Mouse (Mus musculus): ENCODE measurements around the gene Nyap1. TPM values are rescaled to one million over a fixed set of nuclear protein-coding genes. Genes with fewer than 3 reads are reported as not detected.

Nyap1 gene
- polyA plus RNA-seq, 1 experiment from 2014 or later = 1.2 TPM

GRCm38 (mm10) chr5:137783901-137784540 lies 42.6 kb upstream of the Nyap1 start:
- H3K27me3 ChIP-seq (ENCODE audit: control insufficient read depth, insufficient read depth, low read length) = no peaks in the 10 kb centered on the region
- peak overlapping the region; percentile 78 for H3K4me3 ChIP-seq (ENCODE audit: low read depth, low read length)
- no peak for DNase-seq (ENCODE audit: low spot score)
- ATAC-seq (ENCODE audit: insufficient number of reproducible peaks, low FRiP score, low TSS enrichment, low read depth) = no peak
- no peaks in the 10 kb centered on the region for H3K9me3 ChIP-seq (ENCODE audit: control insufficient read depth, low read length)
- peak overlapping the region; percentile 90 for H3K4me2 ChIP-seq (ENCODE audit: low read depth, severe bottlenecking)
- peaks cover 21% of the 10 kb centered on the region for H3K36me3 ChIP-seq (ENCODE audit: control insufficient read depth, insufficient read depth, low read length)
- peak overlapping the region; percentile 27 for H3K9ac ChIP-seq (ENCODE audit: low read length)
- 81% methylated on average over 9 of the region's 9 CpGs for WGBS
- peaks cover 29% of the 10 kb centered on the region for H3K4me1 ChIP-seq (ENCODE audit: control insufficient read depth, insufficient read depth, low read length)
- no peak overlapping the region for H3K27ac ChIP-seq (replicated peaks; ENCODE audit: low read depth, low read length)

GRCm38 (mm10) chr5:137782776-137783522 lies 41.5 kb upstream of the Nyap1 start:
- Histone ChIP-seq H3K27me3 (ENCODE audit: control insufficient read depth, insufficient read depth, low read length) (no peaks in the 10 kb centered on the region), H3K9me3 (ENCODE audit: control insufficient read depth, low read length) (no peaks in the 10 kb centered on the region), H3K4me2 (ENCODE audit: low read depth, severe bottlenecking) (no peak overlapping the region; the same call in 1 of the 2 replicates), H3K9ac (ENCODE audit: low read length) (no peak overlapping the region), H3K27ac (replicated peaks; ENCODE audit: low read depth, low read length) (no peak overlapping the region), H3K4me1 (ENCODE audit: control insufficient read depth, insufficient read depth, low read length) (peaks cover 29% of the 10 kb centered on the region), H3K36me3 (ENCODE audit: control insufficient read depth, insufficient read depth, low read length) (peaks cover 21% of the 10 kb centered on the region), H3K4me3 (ENCODE audit: low read depth, low read length) (no peak overlapping the region)
- no peak for ATAC-seq (ENCODE audit: insufficient number of reproducible peaks, low FRiP score, low TSS enrichment, low read depth)
- 89% methylated on average over 13 of the region's 13 CpGs for WGBS
- DNase-seq (ENCODE audit: low spot score) = no peak

GRCm38 (mm10) chr5:137781661-137782060 lies 40.3 kb upstream of the Nyap1 start:
- DNase-seq (ENCODE audit: low spot score) = no peak
- Histone ChIP-seq H3K9me3 (ENCODE audit: control insufficient read depth, low read length) (no peaks in the 10 kb centered on the region), H3K4me3 (ENCODE audit: low read depth, low read length) (no peak overlapping the region), H3K4me1 (ENCODE audit: control insufficient read depth, insufficient read depth, low read length) (peaks cover 29% of the 10 kb centered on the region), H3K27me3 (ENCODE audit: control insufficient read depth, insufficient read depth, low read length) (no peaks in the 10 kb centered on the region), H3K9ac (ENCODE audit: low read length) (no peak overlapping the region), H3K27ac (replicated peaks; ENCODE audit: low read depth, low read length) (no peak overlapping the region), H3K4me2 (ENCODE audit: low read depth, severe bottlenecking) (no peak overlapping the region), H3K36me3 (ENCODE audit: control insufficient read depth, insufficient read depth, low read length) (peaks cover 21% of the 10 kb centered on the region)
- ATAC-seq (ENCODE audit: insufficient number of reproducible peaks, low FRiP score, low TSS enrichment, low read depth) = no peak
- WGBS = 92% methylated on average over 7 of the region's 7 CpGs

- Histone ChIP-seq H3K27me3 (ENCODE audit: control insufficient read depth, insufficient read depth, low read length) (no peaks in the 10 kb centered on the region), H3K4me3 (ENCODE audit: low read depth, low read length) (peak overlapping the region; percentile 97), H3K9me3 (ENCODE audit: control insufficient read depth, low read length) (no peaks in the 10 kb centered on the region), H3K9ac (ENCODE audit: low read length) (peak overlapping the region; percentile 90), H3K4me1 (ENCODE audit: control insufficient read depth, insufficient read depth, low read length) (peaks cover 19% of the 10 kb centered on the region), H3K4me2 (ENCODE audit: low read depth, severe bottlenecking) (peak overlapping the region; percentile 93), H3K36me3 (ENCODE audit: control insufficient read depth, insufficient read depth, low read length) (peaks cover 18% of the 10 kb centered on the region), H3K27ac (replicated peaks; ENCODE audit: low read depth, low read length) (peak overlapping the region; percentile 89)
- DNase-seq (ENCODE audit: low spot score) (peak; percentile 56), ATAC-seq (ENCODE audit: insufficient number of reproducible peaks, low FRiP score, low TSS enrichment, low read depth) (peak; percentile 7)
- WGBS = under 1% methylated on average over 80 of the region's 83 CpGs
Measured at GRCm38 (mm10) chr5:137779053-137779933, 37.9 kb upstream of the Nyap1 start.

GRCm38 (mm10) chr5:137778635-137779034 lies 37.2 kb upstream of the Nyap1 start, which contains the start of gene Ppp1r35:
TSS of gene Ppp1r35 (plus strand) at chr5:137778849.
- Histone ChIP-seq H3K27me3 (ENCODE audit: control insufficient read depth, insufficient read depth, low read length) (no peaks in the 10 kb centered on the region), H3K4me2 (ENCODE audit: low read depth, severe bottlenecking) (peak within 1 kb of the TSS; percentile 93)
- peak; percentile 98 for DNase-seq (ENCODE audit: low spot score)

GRCm38 (mm10) chr5:137777267-137777845 lies 35.9 kb upstream of the Nyap1 start:
- Histone ChIP-seq H3K4me3 (ENCODE audit: low read depth, low read length) (no peak overlapping the region), H3K36me3 (ENCODE audit: control insufficient read depth, insufficient read depth, low read length) (peaks cover 9% of the 10 kb centered on the region), H3K9ac (ENCODE audit: low read length) (no peak overlapping the region), H3K27me3 (ENCODE audit: control insufficient read depth, insufficient read depth, low read length) (no peaks in the 10 kb centered on the region), H3K4me1 (ENCODE audit: control insufficient read depth, insufficient read depth, low read length) (0 out of 2 replicates have a peak, but pooled peaks cover 7% of the 10 kb centered on the region), H3K4me2 (ENCODE audit: low read depth, severe bottlenecking) (no peak overlapping the region), H3K27ac (replicated peaks; ENCODE audit: low read depth, low read length) (no peak overlapping the region), H3K9me3 (ENCODE audit: control insufficient read depth, low read length) (no peaks in the 10 kb centered on the region)
- DNase-seq (ENCODE audit: low spot score) (no peak), ATAC-seq (ENCODE audit: insufficient number of reproducible peaks, low FRiP score, low TSS enrichment, low read depth) (no peak)
- 75% methylated on average over 7 of the region's 7 CpGs for WGBS

More at GRCm38 (mm10) chr5:137778635-137779034, 37.2 kb upstream of the Nyap1 start, which contains the start of gene Ppp1r35:
- no peaks in the 10 kb centered on the region for H3K9me3 ChIP-seq (ENCODE audit: control insufficient read depth, low read length)
- H3K4me3 ChIP-seq (ENCODE audit: low read depth, low read length) = peak within 1 kb of the TSS; percentile 97
- ATAC-seq (ENCODE audit: insufficient number of reproducible peaks, low FRiP score, low TSS enrichment, low read depth) = peak; percentile 86
- peaks cover 13% of the 10 kb centered on the region for H3K4me1 ChIP-seq (ENCODE audit: control insufficient read depth, insufficient read depth, low read length)
- peak within 1 kb of the TSS; percentile 90 for H3K9ac ChIP-seq (ENCODE audit: low read length)
- H3K27ac ChIP-seq (replicated peaks; ENCODE audit: low read depth, low read length) = peak within 1 kb of the TSS; percentile 89
- WGBS = under 1% methylated on average over 28 of the region's 31 CpGs
- H3K36me3 ChIP-seq (ENCODE audit: control insufficient read depth, insufficient read depth, low read length) = peaks cover 14% of the 10 kb centered on the region

- WGBS = 34% methylated on average over 5 of the region's 5 CpGs
- no peak overlapping the region for H3K4me3 ChIP-seq (ENCODE audit: low read depth, low read length)
Measured at GRCm38 (mm10) chr5:137776408-137776918, 35.1 kb upstream of the Nyap1 start.

More at GRCm38 (mm10) chr5:137776408-137776918, 35.1 kb upstream of the Nyap1 start:
- Histone ChIP-seq H3K36me3 (ENCODE audit: control insufficient read depth, insufficient read depth, low read length) (peaks cover 3% of the 10 kb centered on the region), H3K4me1 (ENCODE audit: control insufficient read depth, insufficient read depth, low read length) (0 out of 2 replicates have a peak, but pooled peaks cover 7% of the 10 kb centered on the region), H3K27me3 (ENCODE audit: control insufficient read depth, insufficient read depth, low read length) (no peaks in the 10 kb centered on the region), H3K4me2 (ENCODE audit: low read depth, severe bottlenecking) (no peak overlapping the region), H3K9ac (ENCODE audit: low read length) (no peak overlapping the region), H3K9me3 (ENCODE audit: control insufficient read depth, low read length) (no peaks in the 10 kb centered on the region), H3K27ac (replicated peaks; ENCODE audit: low read depth, low read length) (no peak overlapping the region)
- ATAC-seq (ENCODE audit: insufficient number of reproducible peaks, low FRiP score, low TSS enrichment, low read depth) (peak; percentile 46; the same call in 1 of the 2 replicates), DNase-seq (ENCODE audit: low spot score) (no peak)
